Mouse (Mus musculus) cortical plate, adult 2 months (tissue): ENCODE measurements around the gene Tbx1. TPM values are rescaled to one million over a fixed set of nuclear protein-coding genes. Genes with fewer than 3 reads are reported as not detected.

Experiments used
- H3K27ac ChIP-seq: fragments of 200-500 bp; 2 replicates; pipeline ENCODE4 v1.5.1; 2012; ENCODE audit warnings: low read length, control low read depth, inconsistent platforms; ENCODE audit not compliant: insufficient read depth
- H3K4me1 ChIP-seq: fragments of 200-500 bp; 2 replicates; pipeline ENCODE4 v1.6.1; 2011; ENCODE audit warnings: low read length; ENCODE audit not compliant: control insufficient read depth, insufficient read depth
- H3K4me3 ChIP-seq: fragments of 200-500 bp; 2 replicates; pipeline ENCODE4 v1.5.1; 2011; ENCODE audit warnings: mild to moderate bottlenecking, low read length, control low read depth; ENCODE audit not compliant: insufficient read depth
- CTCF ChIP-seq: fragments of 200-500 bp; IDR thresholded peaks from 2 replicates; pipeline ENCODE4 v1.5.1; 2011; ENCODE audit warnings: mild to moderate bottlenecking, control low read depth, low read length; ENCODE audit not compliant: insufficient read depth; ENCODE audit errors: extremely low read depth
- POLR2A ChIP-seq: fragments of 200-500 bp; IDR thresholded peaks from 2 replicates; pipeline ENCODE4 v1.6.1; 2011; ENCODE audit warnings: mild to moderate bottlenecking, low read length, control low read depth; ENCODE audit not compliant: insufficient read depth; ENCODE audit errors: extremely low read depth
- polyA plus RNA-seq: library from polyadenylated mRNA; depleted of rRNA; stranded (reverse); fragments of >200 nt; gene quantifications from 2 replicates; pipeline ENCODE4 v1.2.3, GENCODE M21; 2012

Gene Tbx1
- polyA plus RNA-seq, 1 experiment = 3.6 TPM

DNA sequence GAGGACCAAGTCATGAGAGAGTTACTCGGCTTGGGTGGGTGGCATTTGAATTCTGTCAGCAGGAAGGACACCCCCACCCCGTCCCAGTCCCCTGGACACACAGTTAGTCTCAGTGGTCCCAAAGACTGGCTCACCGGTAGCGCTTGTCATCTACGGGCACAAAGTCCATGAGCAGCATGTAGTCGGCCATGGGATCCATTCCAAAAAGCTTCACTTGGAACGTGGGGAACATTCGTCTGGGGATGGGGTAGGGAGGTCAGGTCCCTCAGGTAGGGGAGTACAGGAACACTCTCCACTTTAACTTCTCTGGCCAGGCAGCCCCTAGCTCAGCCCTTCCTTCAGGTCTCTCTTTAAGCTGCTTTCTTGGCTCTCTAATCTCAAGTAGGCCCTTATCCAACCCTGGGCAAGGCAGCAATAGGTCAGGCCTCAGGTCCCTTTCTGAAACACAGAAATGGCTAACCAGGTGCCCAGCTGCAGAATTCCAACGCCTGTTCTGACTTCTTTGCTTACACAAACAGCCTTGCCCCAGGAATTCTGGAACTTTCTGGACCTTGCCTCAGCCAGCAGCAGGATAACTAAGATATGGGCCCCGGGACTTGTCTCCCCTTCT lies 5.5 kb downstream of the Tbx1 start:
- Histone ChIP-seq H3K27ac (no peak overlapping the region), H3K4me3 (no peak overlapping the region), H3K4me1 (no peaks in the 10 kb centered on the region)
- TF ChIP-seq POLR2A (no peak), CTCF (no peak)

DNA sequence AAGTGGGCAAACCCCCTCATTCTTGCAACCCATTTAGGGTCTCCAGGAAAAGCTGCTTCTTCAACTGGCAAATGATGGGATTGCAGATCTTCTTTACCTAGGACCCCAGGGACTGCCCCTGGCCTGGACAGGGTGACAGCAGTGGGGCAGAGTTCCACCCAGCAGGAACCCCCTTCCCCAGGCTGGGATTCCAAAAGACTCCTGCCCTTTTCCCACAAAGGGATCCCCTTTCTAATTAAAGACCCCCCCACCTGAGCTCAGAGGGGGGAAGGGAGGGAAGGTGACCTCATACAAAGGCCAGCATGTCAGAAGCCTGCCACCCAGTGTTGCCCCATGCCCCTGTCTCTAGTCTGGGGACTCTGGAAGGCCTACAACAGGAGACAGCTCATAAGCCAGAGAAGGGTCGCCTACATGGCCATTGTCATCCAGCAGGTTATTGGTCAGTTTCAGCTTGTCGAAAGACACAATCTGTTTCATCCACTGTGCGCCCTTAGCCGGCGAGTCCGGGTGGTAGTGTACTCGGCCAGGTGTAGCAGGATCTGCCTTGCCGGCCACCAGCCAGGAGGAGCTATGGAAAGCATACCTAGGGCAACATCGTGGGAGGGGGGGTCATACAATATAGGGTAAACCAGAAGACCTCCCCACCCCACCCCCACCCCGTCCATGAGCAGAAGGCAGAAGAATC lies 6.7 kb downstream of the Tbx1 start:
- no peak overlapping the region for H3K27ac ChIP-seq
- TF ChIP-seq POLR2A = no peak
- no peak for TF ChIP-seq CTCF
- no peaks in the 10 kb centered on the region for H3K4me1 ChIP-seq
- H3K4me3 ChIP-seq = no peak overlapping the region

DNA sequence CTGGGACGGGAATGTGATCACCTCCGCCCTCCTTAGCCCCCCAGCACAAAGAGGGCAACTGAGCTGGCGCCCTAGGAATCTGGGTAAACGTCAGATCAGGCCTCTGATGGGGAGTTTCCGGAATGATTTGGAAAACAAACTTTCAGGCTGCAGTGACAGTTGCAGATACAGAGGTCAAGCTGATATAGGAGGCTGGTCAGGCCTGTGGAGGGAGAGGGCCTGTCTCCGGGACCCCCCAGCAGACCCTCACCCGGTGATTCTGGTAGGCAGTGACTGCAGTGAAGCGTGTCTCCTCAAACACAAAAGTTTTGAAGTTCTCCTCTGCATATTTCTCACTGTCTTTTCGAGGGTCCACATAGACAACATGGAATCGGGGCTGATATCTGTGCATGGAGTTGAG lies 7.3 kb downstream of the Tbx1 start:
- Histone ChIP-seq H3K4me1 (no peaks in the 10 kb centered on the region), H3K27ac (no peak overlapping the region), H3K4me3 (no peak overlapping the region)
- TF ChIP-seq POLR2A (no peak), CTCF (no peak)

DNA sequence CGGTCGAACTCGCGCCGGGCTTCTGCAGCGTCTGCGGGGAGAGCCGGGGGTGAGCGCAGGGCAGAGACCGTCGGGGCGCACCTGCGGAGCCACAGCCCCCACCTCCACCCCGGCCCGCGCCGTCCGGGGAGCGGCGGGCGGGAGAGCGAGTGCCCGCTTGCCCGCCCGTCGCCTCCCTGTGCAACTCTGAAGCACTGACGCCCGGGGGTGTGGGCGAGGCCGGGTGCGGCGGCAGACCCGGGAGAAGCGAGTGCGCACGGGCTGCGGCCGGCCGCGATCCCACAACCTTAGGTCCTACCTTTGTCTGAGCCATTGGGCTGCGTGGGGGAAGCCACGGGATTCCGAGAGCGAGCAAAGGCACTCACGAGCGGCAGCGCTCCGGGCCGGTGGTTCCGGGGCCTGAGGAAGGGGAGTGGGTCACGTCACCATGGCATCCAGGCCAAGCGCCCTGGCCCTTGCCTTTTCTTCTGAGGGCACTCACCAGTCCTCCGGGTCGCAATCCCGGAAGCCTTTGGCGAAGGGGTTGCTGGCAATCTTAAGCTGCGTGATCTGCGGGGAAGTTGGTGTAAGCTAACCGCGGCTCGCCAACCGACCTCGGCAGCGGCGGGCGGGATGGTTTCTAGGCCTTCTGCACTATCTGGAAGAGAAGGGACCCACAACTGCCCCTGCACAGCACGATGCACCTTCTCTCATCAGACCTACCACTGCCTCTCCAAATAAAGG lies 7.9 kb downstream of the Tbx1 start:
- no peak for TF ChIP-seq CTCF
- TF ChIP-seq POLR2A = no peak
- Histone ChIP-seq H3K4me3 (no peak overlapping the region), H3K27ac (no peak overlapping the region), H3K4me1 (no peaks in the 10 kb centered on the region)

DNA sequence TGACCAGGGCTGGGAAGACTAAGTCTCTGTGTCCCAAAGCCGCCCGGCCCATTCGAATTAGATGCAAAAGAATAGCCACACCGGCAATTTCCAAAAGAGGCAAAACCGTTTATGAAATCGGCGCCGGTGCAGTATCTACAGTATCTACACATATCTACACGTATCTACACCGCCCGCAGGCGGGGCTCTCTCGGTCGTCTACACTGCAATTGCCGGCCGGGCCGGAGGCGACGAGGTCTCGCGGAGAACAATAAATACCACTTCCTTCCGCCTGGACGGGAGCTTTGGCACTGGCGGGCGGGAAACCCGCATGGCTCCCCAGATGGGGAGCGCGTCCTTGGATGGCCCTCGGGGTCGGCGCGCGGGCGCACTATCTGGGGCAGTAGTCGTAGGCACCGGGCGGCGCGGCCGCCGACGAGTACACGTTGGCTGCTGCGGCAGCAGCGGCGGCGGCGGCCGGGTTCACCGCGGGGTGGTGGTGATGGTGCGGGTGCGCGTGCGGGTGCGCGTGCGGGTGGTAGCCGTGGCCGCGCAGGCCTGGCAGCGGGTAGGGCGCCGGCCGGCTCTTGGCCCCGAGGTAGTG lies 8.8 kb downstream of the Tbx1 start:
- TF ChIP-seq POLR2A = no peak
- no peak for TF ChIP-seq CTCF
- H3K27ac ChIP-seq = no peak overlapping the region
- H3K4me3 ChIP-seq = 0 out of 2 replicates have a peak overlapping the region, but pooled peaks have one; percentile 16
- no peaks in the 10 kb centered on the region for H3K4me1 ChIP-seq

DNA sequence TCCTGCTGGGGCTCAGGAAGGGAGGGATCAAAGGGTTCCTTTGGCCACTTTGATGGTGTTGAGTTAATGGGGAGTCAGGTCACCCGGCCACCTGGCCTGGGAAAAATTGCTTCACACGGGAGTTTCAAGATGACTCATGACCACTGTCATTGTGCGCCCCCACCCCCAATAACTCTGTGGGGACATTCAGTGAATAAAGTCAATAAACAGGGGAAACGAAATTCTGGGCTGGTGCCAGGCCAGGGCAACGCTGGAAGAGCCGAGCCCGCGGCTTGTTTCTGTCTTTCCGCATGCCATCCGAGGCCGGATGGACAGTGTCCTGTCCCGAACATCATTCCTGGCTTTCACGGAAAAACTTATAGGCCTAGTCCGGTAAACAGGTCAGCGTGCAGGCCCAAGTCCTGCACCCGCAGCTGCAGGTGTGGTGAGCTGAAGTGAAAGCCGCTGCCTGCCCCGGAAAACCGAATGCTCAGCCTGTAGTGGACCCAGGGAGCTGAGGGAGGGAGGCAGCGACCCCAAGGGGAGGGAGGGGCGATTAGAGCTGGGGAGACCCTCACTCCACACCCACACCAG lies 9.3 kb downstream of the Tbx1 start:
- Histone ChIP-seq H3K4me3 (0 out of 2 replicates have a peak overlapping the region, but pooled peaks have one; percentile 16), H3K27ac (no peak overlapping the region), H3K4me1 (no peaks in the 10 kb centered on the region)
- no peak for TF ChIP-seq CTCF
- no peak for TF ChIP-seq POLR2A

DNA sequence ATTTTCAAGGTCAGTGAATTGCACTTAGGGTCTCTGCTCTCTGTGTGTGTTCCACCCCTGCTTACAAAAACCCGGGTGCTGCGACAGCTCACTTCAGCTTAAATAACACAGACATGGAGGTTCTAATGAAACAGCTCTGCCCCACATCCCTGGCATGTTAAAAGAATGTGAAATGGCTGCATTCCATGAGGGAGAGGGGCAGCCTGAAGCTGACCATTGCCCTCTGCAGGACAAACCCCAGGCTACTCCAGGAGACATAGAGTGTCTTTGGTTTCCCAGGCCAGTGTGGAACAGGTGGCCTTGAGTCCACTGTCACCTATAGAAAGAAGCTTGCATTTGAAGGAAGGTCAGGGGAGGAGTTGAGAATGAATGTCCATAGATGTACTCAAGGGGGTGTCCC lies 10.1 kb downstream of the Tbx1 start:
- TF ChIP-seq POLR2A (no peak), CTCF (no peak)
- no peaks in the 10 kb centered on the region for H3K4me1 ChIP-seq
- H3K27ac ChIP-seq = no peak overlapping the region
- H3K4me3 ChIP-seq = no peak overlapping the region

DNA sequence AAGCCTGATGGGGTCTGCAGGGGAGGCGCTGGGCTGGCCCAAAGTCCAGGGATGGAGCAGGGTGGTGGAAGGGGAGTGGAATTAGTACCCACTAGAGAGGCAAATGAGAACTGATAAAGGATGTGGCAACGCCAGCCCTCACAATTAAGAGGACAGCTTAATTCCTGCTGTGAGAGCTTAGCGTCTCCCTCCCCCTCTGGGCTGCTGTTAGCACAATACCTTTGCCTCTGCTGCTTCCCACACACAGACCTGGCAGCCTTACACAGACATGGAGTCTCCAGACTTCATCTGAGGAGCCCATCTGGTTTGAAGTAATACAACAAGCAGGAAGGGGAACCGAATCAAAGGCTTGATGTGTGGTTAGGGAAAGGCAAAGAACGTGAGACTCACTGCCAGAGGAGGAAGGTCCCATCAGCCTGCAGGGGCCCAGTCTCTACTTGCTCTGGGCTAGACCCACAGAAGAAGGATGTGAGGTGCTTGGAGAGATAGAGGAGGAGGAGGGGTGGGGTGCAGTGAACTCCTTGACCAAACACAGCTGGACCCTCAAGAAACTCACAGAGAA lies 12.8 kb downstream of the Tbx1 start:
- Histone ChIP-seq H3K4me3 (no peak overlapping the region), H3K4me1 (no peaks in the 10 kb centered on the region), H3K27ac (no peak overlapping the region)
- TF ChIP-seq CTCF (no peak), POLR2A (no peak)

DNA sequence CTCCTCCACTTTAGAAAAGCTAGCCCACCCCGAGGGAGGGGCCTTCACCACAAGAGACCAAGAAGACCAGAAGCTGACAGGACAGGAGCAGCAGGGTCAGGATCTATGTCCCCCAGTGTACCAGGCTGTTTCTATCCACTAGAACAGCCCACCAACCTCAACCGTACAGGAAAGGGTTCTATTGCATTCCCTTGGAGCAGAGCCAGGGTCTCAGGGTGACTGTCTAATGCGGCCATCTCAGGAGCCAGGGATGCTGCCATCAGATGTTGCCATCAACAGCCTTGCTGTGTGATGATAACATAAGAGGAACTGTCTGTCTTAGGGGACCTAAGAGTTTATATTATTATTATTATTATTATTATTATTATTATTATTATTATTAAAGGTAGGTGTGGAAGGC lies 13.4 kb downstream of the Tbx1 start:
- no peak overlapping the region for H3K4me3 ChIP-seq
- H3K4me1 ChIP-seq = no peaks in the 10 kb centered on the region
- no peak for TF ChIP-seq POLR2A
- no peak for TF ChIP-seq CTCF
- H3K27ac ChIP-seq = no peak overlapping the region
